Mouse (Mus musculus): Measurements from ENCODE around the gene Adamtsl3.

- no peak for TF ChIP-seq CTCF (IDR thresholded peaks at IDR 0.05; ENCODE audit: extremely low read depth, insufficient read depth, low read length)
- TF ChIP-seq POLR2A (IDR thresholded peaks at IDR 0.05; ENCODE audit: extremely low read depth, insufficient read depth, low read length): no peak
These were observed 255.4 kb downstream of the Adamtsl3 start for GRCm38 (mm10) chr7:82590931-82591330.

All from cortical plate, adult 2 months (tissue).